Comparison of ENCODE assay signal across 30 mouse cellular contexts in the genomic region with DNA sequence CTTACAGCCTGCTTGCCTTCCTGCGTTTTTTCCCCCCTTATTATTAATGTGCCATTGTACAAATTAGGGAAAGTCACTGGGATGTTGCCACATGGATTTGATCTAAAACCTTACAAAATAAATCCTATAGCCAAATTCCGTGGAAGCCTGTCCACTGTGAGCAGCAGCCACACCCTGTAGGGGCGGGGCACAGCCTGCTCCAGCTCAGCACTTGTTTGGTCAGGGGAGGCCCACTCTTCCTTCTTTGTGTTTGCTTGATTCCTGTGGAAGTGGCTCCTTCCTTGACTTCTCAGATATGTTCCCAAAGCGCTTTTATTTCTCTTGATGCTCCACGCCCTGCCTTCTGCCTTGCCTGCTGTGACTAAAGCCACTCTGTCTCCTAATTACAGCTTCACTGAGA. TPM values are rescaled to one million over a fixed set of nuclear protein-coding genes. Genes with fewer than 3 reads are reported as not detected.
DNase-seq lines count a peak whose midpoint lies in the region; ATAC-seq and TF ChIP-seq lines count a peak whose summit lies in the region.
"Had no signal": no experiment of that assay in that cellular context is flagged by ENCODE, and none has a peak within 500 bp of the region (broad histone marks: within the 10 kb centered on the region; RNA-seq: fewer than 3 reads in every experiment).

No protein-coding gene starts in this region.

- H3K36me3 ChIP-seq in intestine, embryonic 15.5 days, result no peaks in the 10 kb centered on the region
- H3K36me3 ChIP-seq in intestine, postnatal 0 days (ENCODE audit: control insufficient read depth, insufficient read depth), result no peaks in the 10 kb centered on the region
- H3K36me3 ChIP-seq in stomach, postnatal 0 days (ENCODE audit: control insufficient read depth, insufficient read depth, low read length), result no peaks in the 10 kb centered on the region
- H3K36me3 ChIP-seq: embryonic facial prominence, embryonic 12.5 days; forebrain, embryonic 10.5 days; G1E; hindbrain, embryonic 13.5 days; limb, embryonic 10.5 days; limb, embryonic 15.5 days; liver, embryonic 13.5 days; midbrain, embryonic 13.5 days; neural tube, embryonic 13.5 days had no signal

- peak; percentile 53 for DNase-seq in heart, adult 11 months
- no peak for DNase-seq in heart, postnatal 4 days
- peak; percentile 29 for DNase-seq in testis, postnatal 10 days (ENCODE audit: low spot score)
- DNase-seq in testis, postnatal 14 days (ENCODE audit: low spot score), result no peak
- peak; percentile 50 for DNase-seq in stomach, postnatal 0 days (ENCODE audit: low spot score)
- DNase-seq in thymus, postnatal 36 days, result no peak
- DNase-seq: adrenal gland, adult 2 months; cerebellum, adult 8-10 months; cerebellum, postnatal 36 days; gastrocnemius, postnatal 36 days; kidney, adult 2 months; kidney, postnatal 36 days; layer of hippocampus, postnatal 36 days; liver, embryonic 13.5 days; lung, adult 18-20 months; thymus, postnatal 14 days had no signal

- H3K4me2 ChIP-seq in intestine, embryonic 15.5 days (replicated peaks), result no peak overlapping the region
- no peak overlapping the region for H3K4me2 ChIP-seq in intestine, postnatal 0 days (replicated peaks; ENCODE audit: low read depth)
- no peak overlapping the region for H3K4me2 ChIP-seq in stomach, postnatal 0 days (replicated peaks; ENCODE audit: low read depth)
- H3K4me2 ChIP-seq: embryonic facial prominence, embryonic 12.5 days; hindbrain, embryonic 13.5 days; limb, embryonic 15.5 days; liver, embryonic 13.5 days; midbrain, embryonic 13.5 days; neural tube, embryonic 13.5 days had no signal

- no peak overlapping the region for H3K27ac ChIP-seq in intestine, embryonic 15.5 days
- H3K27ac ChIP-seq in intestine, postnatal 0 days (ENCODE audit: low read depth, low read length), result no peak overlapping the region
- no peak overlapping the region for H3K27ac ChIP-seq in stomach, postnatal 0 days (replicated peaks)
- H3K27ac ChIP-seq: embryonic facial prominence, embryonic 12.5 days; hindbrain, embryonic 13.5 days; limb, embryonic 10.5 days; limb, embryonic 15.5 days; liver, embryonic 13.5 days; macrophage; midbrain, embryonic 13.5 days; neural tube, embryonic 13.5 days had no signal

- TF ChIP-seq EP300 in stomach, postnatal 0 days (optimal IDR thresholded peaks at IDR 0.05), result no peak

- no peak overlapping the region for H3K9ac ChIP-seq in intestine, embryonic 15.5 days
- no peak overlapping the region for H3K9ac ChIP-seq in intestine, postnatal 0 days (ENCODE audit: low read depth, low read length)
- no peak overlapping the region for H3K9ac ChIP-seq in stomach, postnatal 0 days (ENCODE audit: low read length)
- H3K9ac ChIP-seq: embryonic facial prominence, embryonic 12.5 days; hindbrain, embryonic 13.5 days; limb, embryonic 15.5 days; liver, embryonic 13.5 days; midbrain, embryonic 13.5 days; neural tube, embryonic 13.5 days had no signal

- no peaks in the 10 kb centered on the region for H3K9me3 ChIP-seq in intestine, embryonic 15.5 days
- H3K9me3 ChIP-seq in intestine, postnatal 0 days (ENCODE audit: control insufficient read depth), result no peaks in the 10 kb centered on the region
- H3K9me3 ChIP-seq in stomach, postnatal 0 days (ENCODE audit: control insufficient read depth, low read length), result no peaks in the 10 kb centered on the region
- H3K9me3 ChIP-seq: embryonic facial prominence, embryonic 12.5 days; forebrain, embryonic 10.5 days; hindbrain, embryonic 13.5 days; limb, embryonic 10.5 days; limb, embryonic 15.5 days; liver, embryonic 13.5 days; midbrain, embryonic 13.5 days; neural tube, embryonic 13.5 days had no signal

- WGBS in intestine, embryonic 15.5 days, result 56% methylated on average over 5 of the region's 5 CpGs
- 41% methylated on average over 5 of the region's 5 CpGs for WGBS in intestine, postnatal 0 days
- WGBS in stomach, postnatal 0 days, result 49% methylated on average over 5 of the region's 5 CpGs

- no peak for TF ChIP-seq CTCF in intestine, postnatal 0 days (IDR thresholded peaks at IDR 0.05; ENCODE audit: low read depth)
- no peak for TF ChIP-seq CTCF in stomach, postnatal 0 days (IDR thresholded peaks at IDR 0.05; ENCODE audit: low read depth)

- H3K4me1 ChIP-seq in intestine, embryonic 15.5 days (replicated peaks), result peaks cover 4% of the 10 kb centered on the region; the same call in 1 of the 2 replicates
- H3K4me1 ChIP-seq in intestine, postnatal 0 days (replicated peaks; ENCODE audit: control insufficient read depth, insufficient read depth, low read length), result no peaks in the 10 kb centered on the region
- H3K4me1 ChIP-seq in stomach, postnatal 0 days (replicated peaks; ENCODE audit: control insufficient read depth, insufficient read depth), result no peaks in the 10 kb centered on the region
- H3K4me1 ChIP-seq: liver, embryonic 13.5 days had no signal

- no peaks in the 10 kb centered on the region for H3K27me3 ChIP-seq in intestine, embryonic 15.5 days (replicated peaks)
- H3K27me3 ChIP-seq in intestine, postnatal 0 days (replicated peaks; ENCODE audit: control insufficient read depth, insufficient read depth, low read length), result no peaks in the 10 kb centered on the region
- no peaks in the 10 kb centered on the region for H3K27me3 ChIP-seq in stomach, postnatal 0 days (ENCODE audit: control insufficient read depth, insufficient read depth, low read length)
- H3K27me3 ChIP-seq: CH12.LX; embryonic facial prominence, embryonic 12.5 days had no signal

- 0 out of 2 replicates have a peak, but pooled peaks have one; percentile 47 for ATAC-seq in intestine, embryonic 15.5 days
- ATAC-seq in intestine, postnatal 0 days, result no peak
- ATAC-seq in stomach, postnatal 0 days (ENCODE audit: low FRiP score, low TSS enrichment), result peak; percentile 69; the same call in 1 of the 2 replicates
- ATAC-seq: midbrain, embryonic 13.5 days had no signal

- H3K4me3 ChIP-seq in intestine, embryonic 15.5 days (replicated peaks), result no peak overlapping the region
- H3K4me3 ChIP-seq in intestine, postnatal 0 days (ENCODE audit: low read depth, low read length), result no peak overlapping the region
- H3K4me3 ChIP-seq in stomach, postnatal 0 days (ENCODE audit: low read depth, low read length), result no peak overlapping the region
- H3K4me3 ChIP-seq: embryonic facial prominence, embryonic 12.5 days; forebrain, embryonic 10.5 days; gastrocnemius, adult 2 months; hindbrain, embryonic 13.5 days; limb, embryonic 10.5 days; limb, embryonic 15.5 days; liver, embryonic 13.5 days; midbrain, embryonic 13.5 days; neural tube, embryonic 13.5 days had no signal

RNA-seq across cellular contexts. Expression of a gene that starts 6.9 kb away (rescaled TPM):
- 10 to 100 TPM; 15.2 to 15.9 TPM for total RNA-seq in heart, postnatal 4 days (2021)
- polyA plus RNA-seq in intestine, embryonic 15.5 days (2015; fragmentation: Nextera tagmentation; extraction: Ambion mirVana), result 1.1 and 1.9 TPM in 2 replicates
- 4.5 and 5.7 TPM in 2 replicates for polyA plus RNA-seq in intestine, postnatal 0 days (2015; fragmentation: Nextera tagmentation; extraction: Ambion mirVana)
- 0.32 and 0.52 TPM in 2 replicates for polyA plus RNA-seq in stomach, postnatal 0 days (2015; fragmentation: Nextera tagmentation; extraction: Ambion mirVana)
- total RNA-seq: megakaryocyte-erythroid progenitor cell, adult 5-6 weeks had no signal
- polyA plus RNA-seq: G1E, macrophage had no signal

Comparison
In these comparisons a context has a peak if more than half of its experiments do, and no peak if none do; other contexts are left out.
1. DNase-seq: peak in heart, adult 11 months (single experiment), testis, postnatal 10 days (single experiment) and stomach, postnatal 0 days (single experiment); none in heart, postnatal 4 days (single experiment), testis, postnatal 14 days (single experiment) and thymus, postnatal 36 days (0 of 2).